Mouse (Mus musculus) kidney, postnatal 25 days (tissue): Measurements from ENCODE around the gene Adtrp.

Source experiments
- DNase-seq, 2 experiments: peaks; one replicate each; pipeline ENCODE4 v3.0.0; 2021; ENCODE audit warnings: mixed read lengths in 2 of 2

Gene Adtrp

GRCm38 (mm10) chr13:41827581-41827980, 19.9 kb downstream of the Adtrp start:
- DNase-seq: no peak

GRCm38 (mm10) chr13:41825379-41825966, 22.0 kb downstream of the Adtrp start:
- DNase-seq: no peak

DNA sequence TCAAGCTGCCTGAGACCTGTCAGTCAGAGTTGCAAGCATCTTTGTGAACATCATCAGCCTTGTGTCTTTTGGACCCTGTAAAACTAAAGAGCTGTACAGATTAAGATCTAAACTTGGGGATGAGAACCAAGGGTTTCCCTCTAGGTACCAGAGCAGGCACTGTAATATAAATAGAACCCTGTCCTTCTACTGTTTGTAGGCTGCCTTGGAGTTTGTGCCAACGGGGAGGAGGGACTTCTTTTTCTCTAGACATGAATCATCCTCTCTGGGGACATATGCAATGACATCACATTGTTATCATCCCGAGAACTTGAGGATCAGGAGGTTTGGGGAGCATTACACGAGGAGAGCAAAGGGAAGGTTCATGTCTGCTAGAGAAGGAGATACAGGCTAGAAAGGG, 24.4 kb downstream of the Adtrp start:
- DNase-seq: no peak

DNA sequence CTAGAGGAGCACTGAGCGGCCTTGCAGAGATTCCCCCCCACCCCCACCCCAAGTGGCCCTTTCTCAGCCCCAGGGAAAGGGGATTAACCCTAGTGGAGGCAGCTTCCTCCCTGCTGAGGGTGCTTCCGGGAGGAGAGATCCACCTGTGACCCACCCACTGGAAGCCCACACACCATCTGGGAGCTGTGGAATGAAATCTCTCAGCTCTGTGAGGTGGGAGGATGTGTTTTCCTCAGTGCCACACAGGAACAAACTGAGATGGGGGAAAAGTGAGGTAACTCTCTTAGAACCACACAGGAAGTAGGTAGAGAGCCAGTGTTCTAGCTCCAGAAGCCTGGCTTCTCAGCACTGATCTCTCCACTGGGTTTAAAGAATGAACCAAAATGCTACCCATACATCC, 24.9 kb downstream of the Adtrp start:
- no peak for DNase-seq

DNA sequence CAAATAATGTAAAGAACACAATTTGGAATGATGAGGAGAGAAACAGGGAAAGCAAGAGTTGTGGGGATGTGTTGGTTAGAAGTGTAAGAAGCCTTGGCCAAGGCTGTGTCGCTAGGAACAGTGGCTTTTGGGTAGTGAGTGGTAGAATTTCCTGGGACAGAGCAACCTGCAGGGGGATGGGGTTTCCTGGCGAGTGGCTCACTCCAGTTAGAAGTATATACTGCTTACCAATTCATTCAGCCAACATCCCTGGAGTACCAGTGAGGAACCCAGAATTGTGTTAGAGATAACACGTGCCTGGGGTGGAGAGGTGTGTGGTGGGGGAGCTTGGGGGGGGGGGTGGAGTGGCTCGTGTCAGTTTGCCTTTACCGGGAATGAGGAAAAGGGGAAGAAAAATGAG, 25.4 kb downstream of the Adtrp start:
- DNase-seq: no peak

GRCm38 (mm10) chr13:41820947-41821346, 26.5 kb downstream of the Adtrp start:
- DNase-seq: no peak

- no peak for DNase-seq
These were observed 27.6 kb downstream of the Adtrp start for GRCm38 (mm10) chr13:41819918-41820317.

GRCm38 (mm10) chr13:41819484-41819883, 28.0 kb downstream of the Adtrp start:
- no peak for DNase-seq

- DNase-seq: peak; percentile 58 to 62
These were observed 29.9 kb downstream of the Adtrp start for GRCm38 (mm10) chr13:41817583-41817982.

- no peak for DNase-seq
These were observed 30.8 kb downstream of the Adtrp start for GRCm38 (mm10) chr13:41816643-41817042.

DNA sequence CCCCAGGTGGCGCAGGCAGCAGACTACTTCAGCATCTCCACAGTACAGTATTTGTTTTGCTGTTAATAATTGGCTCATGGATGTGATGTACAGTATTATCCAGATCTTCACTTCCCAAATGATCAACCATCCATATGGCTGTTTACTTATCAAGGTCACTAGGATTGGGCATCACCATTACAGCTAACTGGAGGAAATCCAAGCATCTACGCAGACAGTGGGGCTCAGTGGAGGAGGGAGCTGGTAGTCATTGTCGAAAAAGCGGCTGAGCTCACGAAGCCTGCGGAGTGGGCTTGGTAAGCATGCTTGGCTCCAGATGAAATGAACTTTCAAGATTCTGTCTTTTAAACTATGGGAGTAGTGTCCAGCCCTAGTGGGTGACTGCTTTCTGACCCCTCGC, 36.7 kb downstream of the Adtrp start:
- no peak for DNase-seq

DNA sequence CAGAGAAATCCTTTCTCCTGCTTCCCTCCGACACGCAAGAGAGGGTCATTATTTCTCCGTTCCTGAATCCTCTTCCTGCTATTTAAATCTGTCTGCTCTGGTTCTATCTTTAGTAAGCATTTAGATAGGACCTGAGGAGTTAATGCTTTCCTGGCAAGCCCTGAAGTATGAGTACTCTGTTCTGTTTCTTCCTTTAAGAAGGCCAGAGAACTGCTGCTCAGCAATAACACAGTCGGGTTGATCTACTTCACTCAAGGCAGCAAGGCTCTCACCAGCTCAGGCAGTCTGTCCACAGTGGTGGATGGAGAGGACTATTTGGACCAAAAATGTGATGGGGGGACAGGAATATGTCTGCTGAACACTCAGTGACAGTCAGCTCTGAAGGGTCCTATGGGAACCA, 39.7 kb downstream of the Adtrp start:
- no peak for DNase-seq

GRCm38 (mm10) chr13:41807300-41807699, 40.2 kb downstream of the Adtrp start:
- DNase-seq: no peak

GRCm38 (mm10) chr13:41805138-41805820, 42.2 kb downstream of the Adtrp start:
- DNase-seq: no peak

DNA sequence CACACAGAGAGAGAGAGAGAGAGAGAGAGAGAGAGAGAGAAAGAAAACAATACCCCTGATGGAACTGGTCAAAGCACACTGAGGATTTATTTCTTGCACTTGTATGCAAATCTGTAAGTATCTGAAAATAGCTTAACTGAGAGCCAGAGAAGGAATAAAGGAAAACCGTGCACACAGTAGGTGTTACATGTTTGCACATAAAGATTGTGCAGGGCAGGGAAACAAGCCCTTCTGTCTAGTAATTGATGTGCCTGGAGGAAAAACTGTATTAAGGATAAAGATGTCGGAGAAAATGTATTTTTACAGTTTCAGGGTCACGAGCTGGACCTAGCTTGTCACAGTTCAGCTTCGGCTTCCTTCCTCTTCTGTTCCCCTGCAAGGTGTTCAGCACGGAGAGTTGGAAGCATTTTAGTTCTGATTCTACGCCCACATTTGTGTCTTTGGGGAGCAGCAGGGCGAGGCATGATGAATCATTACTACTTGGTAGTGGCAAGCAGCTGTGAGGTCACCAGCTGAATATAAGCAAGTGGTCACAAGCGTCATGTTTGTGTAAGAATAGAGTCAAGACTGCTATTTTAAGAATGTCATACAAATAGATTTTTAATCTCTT, 43.7 kb downstream of the Adtrp start:
- no peak for DNase-seq

GRCm38 (mm10) chr13:41801177-41801636, 46.3 kb downstream of the Adtrp start:
- DNase-seq: no peak

DNA sequence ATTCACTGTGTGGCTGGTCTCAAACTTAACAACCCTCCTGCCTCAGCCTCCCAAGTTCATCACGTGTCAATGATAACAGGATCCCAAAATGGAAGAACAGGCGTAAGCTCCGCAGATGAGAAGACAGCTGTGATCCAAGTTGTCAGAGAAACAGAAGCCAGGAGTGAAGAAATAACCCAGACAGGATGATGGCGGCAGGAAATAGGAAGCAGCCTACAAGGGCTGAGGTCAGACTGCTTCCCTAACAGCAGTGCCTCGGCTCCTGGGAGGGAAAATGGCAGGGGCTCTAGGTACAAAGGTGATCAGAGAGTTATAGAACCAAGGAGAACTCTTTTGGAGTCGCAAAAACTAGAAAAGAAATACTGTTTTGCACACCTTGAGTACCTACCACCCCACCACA, 54.6 kb downstream of the Adtrp start:
- DNase-seq: no peak

GRCm38 (mm10) chr13:41787863-41788536, 59.5 kb downstream of the Adtrp start:
- no peak for DNase-seq

DNA sequence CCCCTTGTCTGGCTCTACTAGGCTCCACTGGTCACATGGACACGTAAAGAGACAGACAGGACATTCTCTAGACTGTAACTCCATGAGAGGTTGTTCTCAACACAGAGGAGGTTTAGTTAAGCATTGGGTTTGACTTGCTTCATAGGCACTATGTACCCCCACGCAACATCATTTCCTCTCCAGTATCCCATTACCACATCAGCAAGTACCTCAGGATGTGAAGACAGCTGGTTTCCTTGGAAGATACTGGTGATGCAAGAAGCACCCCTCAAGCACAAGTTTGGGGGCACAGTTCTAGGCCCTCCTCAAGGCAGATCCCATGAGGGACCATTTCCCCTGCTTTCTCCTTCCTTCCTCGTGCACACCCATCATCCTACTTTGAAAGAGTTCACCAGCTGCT, 60.8 kb downstream of the Adtrp start:
- no peak for DNase-seq

DNA sequence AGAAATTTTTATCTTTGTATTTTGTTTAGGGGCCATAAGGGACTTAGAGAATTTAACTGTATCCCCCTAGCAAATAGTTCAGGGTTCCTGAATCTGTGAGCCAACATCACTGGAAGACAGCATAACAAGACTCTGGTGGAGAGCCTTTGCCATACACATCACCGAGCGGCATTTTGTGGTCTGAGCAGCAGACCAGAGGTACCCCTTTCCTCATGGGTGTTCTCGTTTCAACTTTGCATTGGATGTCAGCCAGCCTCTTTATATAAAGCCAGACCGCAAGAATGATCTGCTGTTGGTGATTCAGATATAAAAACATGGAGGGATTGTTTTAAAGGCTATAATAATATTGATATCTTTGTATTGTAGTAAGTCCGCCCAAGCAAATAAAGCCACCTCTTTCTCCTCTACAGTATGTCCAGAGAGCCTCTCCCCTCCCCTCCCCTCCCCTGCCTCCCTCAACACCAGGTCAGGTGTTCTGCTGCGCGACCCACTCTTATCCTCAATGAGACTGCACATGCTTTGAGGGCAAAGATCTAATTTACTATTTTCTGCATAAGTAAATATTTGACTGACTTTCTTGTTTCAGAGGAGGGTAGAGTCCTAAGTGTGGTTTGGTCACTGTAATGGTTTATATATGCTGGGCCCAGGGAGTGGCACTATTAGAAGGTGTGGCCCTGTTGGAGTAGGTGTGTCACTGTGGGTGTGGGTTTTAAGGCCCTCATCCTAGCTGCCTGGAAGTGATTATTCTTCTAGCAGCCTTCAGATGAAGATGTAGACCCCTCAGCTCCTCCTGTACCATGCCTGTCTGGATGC, 62.4 kb downstream of the Adtrp start:
- DNase-seq: no peak

- DNase-seq: no peak
These were observed 67.2 kb downstream of the Adtrp start for GRCm38 (mm10) chr13:41780296-41780695.

GRCm38 (mm10) chr13:41779603-41780180, 67.8 kb downstream of the Adtrp start:
- DNase-seq: no peak
